Mouse (Mus musculus) lung, embryonic 16.5 days (tissue): ENCODE data around the gene Ncoa7. TPM values are rescaled to one million over a fixed set of nuclear protein-coding genes. Genes with fewer than 3 reads are reported as not detected.

Experiments used
- ATAC-seq: fragments of 200-750 bp; cut with Nextera tagmentation; 2 replicates; pipeline ENCODE4 v1.8.0; 2017; ENCODE audit warnings: low read depth, mild to moderate bottlenecking, moderate library complexity
- H3K27ac ChIP-seq: fragments of 300-500 bp; sonication (generic); 2 replicates; pipeline ENCODE4 v1.5.1; 2014; ENCODE audit warnings: mild to moderate bottlenecking, control low read depth, low read length
- H3K27me3 ChIP-seq: fragments of 300-500 bp; sonication (generic); 2 replicates; pipeline ENCODE4 v1.6.1; 2014; ENCODE audit warnings: low read depth, low read length, mixed read lengths; ENCODE audit not compliant: control insufficient read depth, insufficient read depth
- H3K36me3 ChIP-seq: fragments of 300-500 bp; sonication (generic); 2 replicates; pipeline ENCODE4 v1.6.1; 2014; ENCODE audit warnings: low read length; ENCODE audit not compliant: control insufficient read depth, insufficient read depth
- H3K4me1 ChIP-seq: fragments of 300-500 bp; sonication (generic); replicated peaks from 2 replicates; pipeline ENCODE4 v1.6.1; 2014; ENCODE audit warnings: low read length, mixed read lengths; ENCODE audit not compliant: control insufficient read depth, insufficient read depth
- H3K4me2 ChIP-seq: fragments of 300-500 bp; sonication (generic); 2 replicates; pipeline ENCODE4 v1.6.1; 2014; ENCODE audit warnings: low read depth, low read length, control low read depth
- H3K4me3 ChIP-seq: fragments of 300-500 bp; sonication (generic); 2 replicates; pipeline ENCODE4 v1.5.1; 2014; ENCODE audit warnings: mild to moderate bottlenecking, low read length, control low read depth
- H3K9ac ChIP-seq: fragments of 300-500 bp; sonication (generic); 2 replicates; pipeline ENCODE4 v1.6.1; 2014; ENCODE audit warnings: low read length, control low read depth
- H3K9me3 ChIP-seq: fragments of 300-500 bp; sonication (generic); 2 replicates; pipeline ENCODE4 v1.6.1; 2016; ENCODE audit warnings: low read length; ENCODE audit not compliant: control insufficient read depth
- WGBS: fragments of 180-500 bp; shearing (Covaris S2); extraction: QIAGEN DNeasy Blood & Tissue Kit; methylation state at CpG from one replicate; pipeline ENCODE4 v1.1.7; 2014; 5-methylcytosine and 5-hydroxymethylcytosine counted together
- polyA plus RNA-seq: library from polyadenylated mRNA; unstranded; fragments of >200 nt; fragmentation: Nextera tagmentation; extraction: Ambion mirVana; gene quantifications from 2 replicates; pipeline ENCODE4 v1.2.1, GENCODE M21; 2015

Ncoa7 gene
- polyA plus RNA-seq, 1 experiment from 2014 or later: 11.7 TPM

GRCm38 (mm10) chr10:30712540-30712939 is 90.6 kb downstream of the Ncoa7 start:
- no peaks in the 10 kb centered on the region for H3K4me1 ChIP-seq
- WGBS: 78% methylated on average over 1 of the region's 1 CpGs

GRCm38 (mm10) chr10:30709846-30710403 is 93.2 kb downstream of the Ncoa7 start:
- 61% methylated on average over 7 of the region's 7 CpGs for WGBS
- Histone ChIP-seq H3K9ac (no peak overlapping the region), H3K36me3 (no peaks in the 10 kb centered on the region), H3K27ac (no peak overlapping the region), H3K9me3 (no peaks in the 10 kb centered on the region), H3K4me1 (no peaks in the 10 kb centered on the region), H3K4me3 (no peak overlapping the region), H3K27me3 (no peaks in the 10 kb centered on the region), H3K4me2 (no peak overlapping the region)
- no peak for ATAC-seq

More at GRCm38 (mm10) chr10:30712540-30712939, 90.6 kb downstream of the Ncoa7 start:
- H3K9ac ChIP-seq: no peak overlapping the region
- no peaks in the 10 kb centered on the region for H3K27me3 ChIP-seq
- no peak overlapping the region for H3K27ac ChIP-seq
- no peak for ATAC-seq
- no peaks in the 10 kb centered on the region for H3K36me3 ChIP-seq
- no peaks in the 10 kb centered on the region for H3K9me3 ChIP-seq
- H3K4me2 ChIP-seq: no peak overlapping the region
- no peak overlapping the region for H3K4me3 ChIP-seq

- no peak overlapping the region for H3K9ac ChIP-seq
- no peak for ATAC-seq
- no peak overlapping the region for H3K4me2 ChIP-seq
- WGBS: 78% methylated on average over 5 of the region's 5 CpGs
- no peaks in the 10 kb centered on the region for H3K4me1 ChIP-seq
- no peak overlapping the region for H3K4me3 ChIP-seq
- no peaks in the 10 kb centered on the region for H3K9me3 ChIP-seq
- no peaks in the 10 kb centered on the region for H3K27me3 ChIP-seq
- H3K36me3 ChIP-seq: no peaks in the 10 kb centered on the region
- H3K27ac ChIP-seq: no peak overlapping the region
Observed at GRCm38 (mm10) chr10:30708039-30708438, 95.1 kb downstream of the Ncoa7 start.

- H3K9ac ChIP-seq: no peak overlapping the region
- H3K9me3 ChIP-seq: no peaks in the 10 kb centered on the region
- WGBS: 87% methylated on average over 1 of the region's 1 CpGs
- H3K27me3 ChIP-seq: no peaks in the 10 kb centered on the region
- no peaks in the 10 kb centered on the region for H3K36me3 ChIP-seq
- no peak overlapping the region for H3K4me3 ChIP-seq
- no peaks in the 10 kb centered on the region for H3K4me1 ChIP-seq
- no peak overlapping the region for H3K27ac ChIP-seq
- ATAC-seq: no peak
- H3K4me2 ChIP-seq: no peak overlapping the region
Observed at GRCm38 (mm10) chr10:30702663-30703062, 100.5 kb downstream of the Ncoa7 start.

GRCm38 (mm10) chr10:30686862-30687261 is 116.3 kb downstream of the Ncoa7 start:
- Histone ChIP-seq H3K4me3 (no peak overlapping the region), H3K27ac (no peak overlapping the region), H3K9me3 (no peaks in the 10 kb centered on the region), H3K27me3 (no peaks in the 10 kb centered on the region), H3K36me3 (peaks cover 4% of the 10 kb centered on the region; the same call in 1 of the 2 replicates), H3K4me1 (no peaks in the 10 kb centered on the region), H3K4me2 (no peak overlapping the region), H3K9ac (no peak overlapping the region)
- WGBS: 89% methylated on average over 3 of the region's 3 CpGs
- ATAC-seq: no peak

- no peaks in the 10 kb centered on the region for H3K36me3 ChIP-seq
- 83% methylated on average over 4 of the region's 4 CpGs for WGBS
- no peak for ATAC-seq
Observed at GRCm38 (mm10) chr10:30683449-30683848, 119.7 kb downstream of the Ncoa7 start.

GRCm38 (mm10) chr10:30679756-30680155 is 123.4 kb downstream of the Ncoa7 start:
- no peak for ATAC-seq
- H3K27me3 ChIP-seq: no peaks in the 10 kb centered on the region
- no peak overlapping the region for H3K9ac ChIP-seq
- no peak overlapping the region for H3K27ac ChIP-seq
- WGBS: 91% methylated on average over 2 of the region's 2 CpGs
- no peaks in the 10 kb centered on the region for H3K4me1 ChIP-seq
- no peaks in the 10 kb centered on the region for H3K36me3 ChIP-seq
- H3K4me3 ChIP-seq: no peak overlapping the region
- H3K9me3 ChIP-seq: no peaks in the 10 kb centered on the region
- H3K4me2 ChIP-seq: no peak overlapping the region

More at GRCm38 (mm10) chr10:30683449-30683848, 119.7 kb downstream of the Ncoa7 start:
- Histone ChIP-seq H3K4me1 (no peaks in the 10 kb centered on the region), H3K9ac (no peak overlapping the region), H3K27ac (no peak overlapping the region), H3K4me2 (no peak overlapping the region), H3K9me3 (no peaks in the 10 kb centered on the region), H3K4me3 (no peak overlapping the region), H3K27me3 (no peaks in the 10 kb centered on the region)

GRCm38 (mm10) chr10:30678051-30678450 is 125.1 kb downstream of the Ncoa7 start:
- Histone ChIP-seq H3K9ac (no peak overlapping the region), H3K9me3 (no peaks in the 10 kb centered on the region), H3K27ac (no peak overlapping the region), H3K4me1 (no peaks in the 10 kb centered on the region), H3K36me3 (no peaks in the 10 kb centered on the region), H3K4me3 (no peak overlapping the region), H3K4me2 (no peak overlapping the region), H3K27me3 (no peaks in the 10 kb centered on the region)
- no peak for ATAC-seq
- WGBS: 82% methylated on average over 2 of the region's 2 CpGs

- no peaks in the 10 kb centered on the region for H3K4me1 ChIP-seq
- no peak overlapping the region for H3K9ac ChIP-seq
- no peaks in the 10 kb centered on the region for H3K9me3 ChIP-seq
- ATAC-seq: no peak
- no peaks in the 10 kb centered on the region for H3K27me3 ChIP-seq
- H3K36me3 ChIP-seq: no peaks in the 10 kb centered on the region
- H3K27ac ChIP-seq: no peak overlapping the region
- H3K4me2 ChIP-seq: no peak overlapping the region
- H3K4me3 ChIP-seq: no peak overlapping the region
- 75% methylated on average over 3 of the region's 3 CpGs for WGBS
Observed at GRCm38 (mm10) chr10:30674825-30675224, 128.3 kb downstream of the Ncoa7 start.

GRCm38 (mm10) chr10:30666580-30666979 is 136.5 kb downstream of the Ncoa7 start:
- 86% methylated on average over 2 of the region's 2 CpGs for WGBS
- Histone ChIP-seq H3K4me2 (no peak overlapping the region), H3K9ac (no peak overlapping the region)

More at GRCm38 (mm10) chr10:30666580-30666979, 136.5 kb downstream of the Ncoa7 start:
- ATAC-seq: no peak
- no peak overlapping the region for H3K4me3 ChIP-seq
- no peaks in the 10 kb centered on the region for H3K27me3 ChIP-seq
- no peak overlapping the region for H3K27ac ChIP-seq
- H3K9me3 ChIP-seq: no peaks in the 10 kb centered on the region
- H3K36me3 ChIP-seq: no peaks in the 10 kb centered on the region
- H3K4me1 ChIP-seq: no peaks in the 10 kb centered on the region
